Mouse (Mus musculus) forebrain, embryonic 12.5 days (tissue): ENCODE data around the gene Kcnmb4. TPM values are rescaled to one million over a fixed set of nuclear protein-coding genes. Genes with fewer than 3 reads are reported as not detected.

Experiments used
- ATAC-seq: fragments of 200-750 bp; cut with Nextera tagmentation; 2 replicates; pipeline ENCODE4 v1.8.0; 2017; ENCODE audit warnings: moderate TSS enrichment; ENCODE audit not compliant: low FRiP score
- H3K27ac ChIP-seq: fragments of 300-500 bp; sonication (generic); 2 replicates; pipeline ENCODE4 v1.5.1; 2016; ENCODE audit warnings: mild to moderate bottlenecking
- H3K27me3 ChIP-seq: fragments of 300-500 bp; sonication (generic); 2 replicates; pipeline ENCODE4 v1.6.1; 2016; ENCODE audit warnings: mild to moderate bottlenecking
- H3K36me3 ChIP-seq: fragments of 300-500 bp; sonication (generic); replicated peaks from 2 replicates; pipeline ENCODE4 v1.6.1; 2016; ENCODE audit warnings: mild to moderate bottlenecking
- H3K4me1 ChIP-seq: fragments of 300-500 bp; sonication (generic); 2 replicates; pipeline ENCODE4 v1.6.1; 2016
- H3K4me2 ChIP-seq: fragments of 300-500 bp; sonication (generic); 2 replicates; pipeline ENCODE4 v1.6.1; 2016; ENCODE audit warnings: mild to moderate bottlenecking, moderate library complexity
- H3K4me3 ChIP-seq: fragments of 300-500 bp; sonication (generic); replicated peaks from 2 replicates; pipeline ENCODE4 v1.5.1; 2016; ENCODE audit warnings: mild to moderate bottlenecking
- H3K9ac ChIP-seq: fragments of 300-500 bp; sonication (generic); 2 replicates; pipeline ENCODE4 v1.6.1; 2016; ENCODE audit warnings: mild to moderate bottlenecking
- H3K9me3 ChIP-seq: fragments of 300-500 bp; sonication (generic); 2 replicates; pipeline ENCODE4 v1.6.1; 2016
- WGBS: fragments of 180-500 bp; shearing (Covaris S2); methylation state at CpG from one replicate; pipeline ENCODE4 v1.1.7; 2016; 5-methylcytosine and 5-hydroxymethylcytosine counted together
- polyA plus RNA-seq: library from polyadenylated mRNA; unstranded; fragments of >200 nt; fragmentation: Nextera tagmentation; extraction: Ambion mirVana; gene quantifications from 2 replicates; pipeline ENCODE4 v1.2.1, GENCODE M21; 2016

Gene Kcnmb4
- 9.3 and 10.9 TPM in 2 replicates for polyA plus RNA-seq

DNA sequence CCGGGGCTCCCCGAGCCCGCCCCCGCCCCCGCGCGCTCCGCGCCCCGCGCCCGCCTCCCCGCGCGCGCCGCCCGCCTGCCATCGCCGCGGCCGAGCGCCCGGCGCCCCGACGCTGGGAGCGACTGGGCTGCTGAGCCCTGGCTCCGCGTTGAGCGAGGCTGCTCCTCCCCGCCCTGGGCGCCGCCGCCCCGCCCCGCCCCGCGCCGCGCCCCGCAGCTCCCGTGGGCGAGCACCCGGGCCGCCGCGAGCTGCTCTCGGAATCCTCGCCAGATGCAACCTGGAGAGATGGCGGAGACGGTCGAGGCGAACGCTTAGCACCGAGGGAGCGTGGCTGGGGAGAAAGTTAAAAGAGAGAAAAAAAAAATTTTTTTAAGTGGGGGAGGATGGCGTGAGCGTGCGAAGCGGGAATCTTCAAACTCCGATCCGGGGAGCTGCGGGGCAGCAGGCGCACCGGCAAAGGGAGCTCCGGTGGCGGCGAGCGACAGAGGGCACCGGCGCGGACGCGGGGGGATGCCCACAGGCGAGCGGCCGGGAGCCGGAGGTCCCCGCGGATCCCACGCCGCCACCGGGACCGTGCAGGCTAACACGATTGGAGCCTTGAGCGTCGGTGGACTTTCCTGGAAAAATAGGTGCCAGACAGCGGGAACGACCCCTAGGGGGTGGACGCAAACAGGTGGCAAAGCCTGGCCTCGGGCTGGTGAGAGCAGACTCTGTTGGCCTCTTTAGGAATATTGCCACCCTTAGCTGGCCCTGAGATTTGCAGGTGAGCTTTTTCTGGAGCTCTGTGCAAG lies at the start of gene Kcnmb4:
Gene Kcnmb4 (minus strand): TSS at position 120 of the 791 bp plus-strand sequence.
- H3K9ac ChIP-seq: peak within 1 kb of the TSS; percentile 85
- no peaks in the 10 kb centered on the region for H3K27me3 ChIP-seq
- peak within 1 kb of the TSS; percentile 85 for H3K27ac ChIP-seq
- H3K4me1 ChIP-seq: peaks cover 29% of the 10 kb centered on the region
- 0 out of 2 replicates have a peak, but pooled peaks cover 3% of the 10 kb centered on the region for H3K9me3 ChIP-seq
- WGBS: under 1% methylated on average over 73 of the region's 92 CpGs
- peak within 1 kb of the TSS; percentile 59 for H3K4me3 ChIP-seq
- H3K4me2 ChIP-seq: peak within 1 kb of the TSS; percentile 88
- peak; percentile 83 for ATAC-seq
- no peaks in the 10 kb centered on the region for H3K36me3 ChIP-seq

DNA sequence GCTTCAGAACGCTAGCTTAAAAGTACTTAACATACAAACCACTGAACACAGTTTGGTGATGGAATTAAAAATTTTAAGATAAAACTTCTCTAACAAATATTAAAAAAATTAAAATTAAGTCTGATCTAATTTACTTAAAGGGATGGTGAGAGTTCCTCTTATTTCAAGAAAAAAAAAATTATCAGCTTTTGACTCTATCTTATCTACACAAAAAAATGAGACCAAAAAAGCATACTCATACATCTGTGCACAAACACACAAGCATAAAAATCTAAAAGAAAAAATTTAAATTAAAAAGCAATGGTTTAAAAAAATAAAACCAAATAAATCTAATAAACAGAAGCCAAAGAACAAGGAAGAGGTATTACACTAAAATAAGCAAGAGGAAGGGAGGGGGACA lies 45.9 kb upstream of the Kcnmb4 start:
- no peak for ATAC-seq
- Histone ChIP-seq H3K36me3 (no peaks in the 10 kb centered on the region), H3K27ac (no peak overlapping the region), H3K27me3 (no peaks in the 10 kb centered on the region), H3K4me2 (no peak overlapping the region), H3K9ac (no peak overlapping the region), H3K4me3 (no peak overlapping the region), H3K4me1 (no peaks in the 10 kb centered on the region), H3K9me3 (no peaks in the 10 kb centered on the region)
- WGBS: 91% methylated on average over 1 of the region's 1 CpGs

DNA sequence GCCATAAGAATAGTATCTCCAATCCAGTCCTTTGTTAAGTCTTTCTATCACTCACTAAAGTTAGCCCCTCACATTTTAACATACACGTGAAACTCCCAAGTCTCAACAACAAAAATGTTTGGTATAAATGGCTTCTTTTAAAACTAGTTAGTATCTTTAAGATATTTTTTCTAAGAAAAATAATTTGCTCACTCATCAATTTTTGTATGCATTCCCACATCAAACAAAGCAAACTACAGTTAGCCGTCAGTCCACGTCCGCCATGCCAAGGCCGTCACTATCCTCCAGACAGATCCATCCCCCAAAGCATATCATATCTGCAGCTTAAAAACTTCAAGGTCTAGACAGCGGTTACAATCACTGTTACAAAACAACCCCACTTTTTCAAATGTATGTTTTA lies 41.9 kb upstream of the Kcnmb4 start:
- no peak overlapping the region for H3K27ac ChIP-seq
- peaks cover 13% of the 10 kb centered on the region for H3K4me1 ChIP-seq
- H3K9me3 ChIP-seq: no peaks in the 10 kb centered on the region
- no peak overlapping the region for H3K4me3 ChIP-seq
- no peaks in the 10 kb centered on the region for H3K27me3 ChIP-seq
- 93% methylated on average over 6 of the region's 6 CpGs for WGBS
- H3K9ac ChIP-seq: no peak overlapping the region
- H3K4me2 ChIP-seq: no peak overlapping the region
- ATAC-seq: no peak
- H3K36me3 ChIP-seq: no peaks in the 10 kb centered on the region

- H3K4me1 ChIP-seq: peaks cover 13% of the 10 kb centered on the region
- no peak for ATAC-seq
- no peak overlapping the region for H3K4me2 ChIP-seq
- H3K27me3 ChIP-seq: no peaks in the 10 kb centered on the region
- WGBS: 97% methylated on average over 4 of the region's 4 CpGs
- no peak overlapping the region for H3K27ac ChIP-seq
- no peaks in the 10 kb centered on the region for H3K9me3 ChIP-seq
- H3K4me3 ChIP-seq: no peak overlapping the region
- H3K9ac ChIP-seq: no peak overlapping the region
- H3K36me3 ChIP-seq: no peaks in the 10 kb centered on the region
Measured at GRCm38 (mm10) chr10:116515158-116515557, 41.5 kb upstream of the Kcnmb4 start.

GRCm38 (mm10) chr10:116513254-116513635 lies 39.6 kb upstream of the Kcnmb4 start:
- Histone ChIP-seq H3K27me3 (no peaks in the 10 kb centered on the region), H3K9ac (no peak overlapping the region), H3K4me1 (peaks cover 13% of the 10 kb centered on the region), H3K36me3 (no peaks in the 10 kb centered on the region), H3K4me3 (no peak overlapping the region), H3K4me2 (no peak overlapping the region), H3K27ac (no peak overlapping the region), H3K9me3 (no peaks in the 10 kb centered on the region)
- 45% methylated on average over 7 of the region's 7 CpGs for WGBS
- no peak for ATAC-seq

GRCm38 (mm10) chr10:116512521-116513253 lies 39.0 kb upstream of the Kcnmb4 start:
- 84% methylated on average over 11 of the region's 11 CpGs for WGBS
- Histone ChIP-seq H3K9ac (no peak overlapping the region), H3K4me2 (no peak overlapping the region), H3K27ac (no peak overlapping the region), H3K36me3 (no peaks in the 10 kb centered on the region), H3K9me3 (no peaks in the 10 kb centered on the region), H3K4me1 (peaks cover 13% of the 10 kb centered on the region), H3K27me3 (no peaks in the 10 kb centered on the region), H3K4me3 (no peak overlapping the region)
- ATAC-seq: no peak

GRCm38 (mm10) chr10:116505303-116506014 lies 31.8 kb upstream of the Kcnmb4 start:
- H3K27me3 ChIP-seq: no peaks in the 10 kb centered on the region
- H3K27ac ChIP-seq: no peak overlapping the region
- H3K9me3 ChIP-seq: no peaks in the 10 kb centered on the region
- no peak overlapping the region for H3K4me3 ChIP-seq
- H3K4me2 ChIP-seq: no peak overlapping the region
- H3K36me3 ChIP-seq: peaks cover 3% of the 10 kb centered on the region; the same call in 1 of the 2 replicates
- 91% methylated on average over 7 of the region's 7 CpGs for WGBS
- no peak for ATAC-seq
- H3K4me1 ChIP-seq: no peaks in the 10 kb centered on the region
- no peak overlapping the region for H3K9ac ChIP-seq

- peaks cover 37% of the 10 kb centered on the region for H3K36me3 ChIP-seq
- H3K27ac ChIP-seq: no peak overlapping the region
- H3K4me1 ChIP-seq: no peaks in the 10 kb centered on the region
- no peak overlapping the region for H3K9ac ChIP-seq
- no peak overlapping the region for H3K4me3 ChIP-seq
- no peaks in the 10 kb centered on the region for H3K27me3 ChIP-seq
- ATAC-seq: no peak
- WGBS: 97% methylated on average over 3 of the region's 3 CpGs
- no peaks in the 10 kb centered on the region for H3K9me3 ChIP-seq
- H3K4me2 ChIP-seq: no peak overlapping the region
Measured at GRCm38 (mm10) chr10:116492768-116493167, 19.1 kb upstream of the Kcnmb4 start.

DNA sequence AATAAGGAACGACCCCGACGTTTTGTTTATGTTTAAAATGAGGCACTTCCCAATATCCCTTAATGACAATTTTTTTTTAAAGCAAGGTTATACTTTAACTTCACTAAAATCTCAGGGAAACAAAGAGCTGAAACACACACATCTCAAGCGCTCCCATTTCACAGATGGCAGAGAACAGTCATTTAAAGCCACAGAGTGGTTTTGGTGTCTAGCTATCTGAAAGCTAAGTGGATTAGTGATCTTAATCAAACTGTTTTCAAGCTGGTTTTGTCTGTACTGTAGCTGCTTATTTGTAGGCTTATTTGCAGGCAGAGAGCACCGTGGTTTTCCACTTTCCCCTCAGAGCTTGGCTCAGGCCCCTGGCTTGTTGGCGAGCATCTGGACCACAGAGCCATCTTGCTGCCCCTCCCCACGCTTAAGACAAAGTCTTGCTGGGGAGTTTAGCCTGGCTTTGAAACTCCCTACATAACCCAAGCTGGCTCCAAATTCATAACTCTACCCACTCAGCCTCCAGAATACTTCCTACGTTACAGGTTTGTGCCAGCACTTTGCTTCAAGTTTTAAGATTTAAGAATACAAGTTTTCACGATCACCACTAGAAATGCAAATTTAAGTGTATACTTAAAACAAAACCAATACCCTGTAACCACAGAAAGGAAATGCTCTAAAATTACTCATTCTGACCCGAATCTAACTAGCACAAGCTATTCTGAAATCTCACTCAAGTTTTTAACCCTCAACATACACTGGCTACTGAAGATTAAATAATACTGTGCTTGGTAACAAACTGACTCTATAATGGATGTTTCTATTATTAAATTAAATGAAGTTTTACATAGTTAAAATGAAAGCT lies 13.4 kb upstream of the Kcnmb4 start:
- 92% methylated on average over 10 of the region's 10 CpGs for WGBS
- Histone ChIP-seq H3K27me3 (no peaks in the 10 kb centered on the region), H3K4me2 (no peak overlapping the region), H3K36me3 (peaks cover 36% of the 10 kb centered on the region), H3K4me1 (no peaks in the 10 kb centered on the region), H3K27ac (no peak overlapping the region), H3K9me3 (no peaks in the 10 kb centered on the region), H3K9ac (no peak overlapping the region), H3K4me3 (no peak overlapping the region)
- no peak for ATAC-seq

DNA sequence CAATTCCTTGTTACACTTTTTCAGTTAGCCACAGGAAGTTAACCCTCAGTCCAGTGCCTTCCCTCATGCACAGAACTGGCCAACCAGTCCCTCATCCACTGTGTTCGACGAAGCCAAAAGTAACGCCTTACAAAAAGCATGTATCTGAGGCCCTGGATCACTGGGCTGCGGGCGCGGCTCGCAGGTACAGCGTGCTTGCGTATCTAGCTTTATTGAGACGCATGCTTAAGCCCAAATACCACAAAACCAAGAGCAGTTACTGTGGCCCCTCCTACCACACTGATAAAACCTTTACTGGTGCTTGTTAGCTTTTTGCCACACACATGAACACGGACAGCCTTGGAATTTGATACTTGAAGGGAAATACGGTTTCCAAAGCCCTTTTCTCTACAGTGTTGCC lies 8.2 kb upstream of the Kcnmb4 start:
- no peak for ATAC-seq
- Histone ChIP-seq H3K36me3 (peaks cover 36% of the 10 kb centered on the region), H3K4me1 (no peaks in the 10 kb centered on the region), H3K27me3 (no peaks in the 10 kb centered on the region), H3K9ac (no peak overlapping the region), H3K9me3 (0 out of 2 replicates have a peak, but pooled peaks cover 3% of the 10 kb centered on the region), H3K27ac (no peak overlapping the region), H3K4me3 (no peak overlapping the region), H3K4me2 (no peak overlapping the region)
- WGBS: 93% methylated on average over 12 of the region's 12 CpGs

GRCm38 (mm10) chr10:116480988-116481387 lies 7.3 kb upstream of the Kcnmb4 start:
- H3K27ac ChIP-seq: no peak overlapping the region
- 93% methylated on average over 5 of the region's 5 CpGs for whole genome bisulfite sequencing
- H3K4me2 ChIP-seq: no peak overlapping the region
- H3K9ac ChIP-seq: no peak overlapping the region
- no peak overlapping the region for H3K4me3 ChIP-seq
- H3K27me3 ChIP-seq: no peaks in the 10 kb centered on the region
- no peaks in the 10 kb centered on the region for H3K4me1 ChIP-seq
- 0 out of 2 replicates have a peak, but pooled peaks cover 3% of the 10 kb centered on the region for H3K9me3 ChIP-seq
- H3K36me3 ChIP-seq: peaks cover 30% of the 10 kb centered on the region
- no peak for ATAC-seq
